Mouse (Mus musculus) liver, embryonic 13.5 days (tissue): Measurements from ENCODE around the gene Pcnx. TPM values are rescaled to one million over a fixed set of nuclear protein-coding genes. Genes with fewer than 3 reads are reported as not detected.

ENCODE experiments used
- ATAC-seq: fragments of 200-750 bp; cut with Nextera tagmentation; 2 replicates; pipeline ENCODE4 v1.8.0; 2017; ENCODE audit warnings: low read depth, mild to moderate bottlenecking, moderate number of reproducible peaks, moderate library complexity
- DNase-seq: peaks from one replicate; pipeline ENCODE4 v3.0.0; 2022
- H3K27ac ChIP-seq: fragments of 300-500 bp; sonication (generic); 2 replicates; pipeline ENCODE4 v1.5.1; 2015; ENCODE audit warnings: moderate library complexity, mild to moderate bottlenecking, inconsistent platforms
- H3K27me3 ChIP-seq: fragments of 300-500 bp; sonication (generic); 2 replicates; pipeline ENCODE4 v1.6.1; 2015; ENCODE audit warnings: mild to moderate bottlenecking, inconsistent platforms
- H3K36me3 ChIP-seq: fragments of 300-500 bp; sonication (generic); 2 replicates; pipeline ENCODE4 v1.6.1; 2015; ENCODE audit warnings: mild to moderate bottlenecking, inconsistent platforms
- H3K4me1 ChIP-seq: fragments of 300-500 bp; sonication (generic); replicated peaks from 2 replicates; pipeline ENCODE4 v1.6.1; 2015; ENCODE audit warnings: inconsistent platforms
- H3K4me2 ChIP-seq: fragments of 300-500 bp; sonication (generic); 2 replicates; pipeline ENCODE4 v1.6.1; 2015; ENCODE audit warnings: inconsistent platforms, mild to moderate bottlenecking, moderate library complexity
- H3K4me3 ChIP-seq: fragments of 300-500 bp; sonication (generic); replicated peaks from 2 replicates; pipeline ENCODE4 v1.5.1; 2015; ENCODE audit warnings: mild to moderate bottlenecking, inconsistent platforms
- H3K9ac ChIP-seq: fragments of 300-500 bp; sonication (generic); 2 replicates; pipeline ENCODE4 v1.6.1; 2015; ENCODE audit warnings: mild to moderate bottlenecking, inconsistent platforms
- H3K9me3 ChIP-seq: fragments of 300-500 bp; sonication (generic); replicated peaks from 2 replicates; pipeline ENCODE4 v1.6.1; 2016; ENCODE audit warnings: inconsistent platforms
- WGBS: fragments of 180-500 bp; shearing (Covaris S2); methylation state at CpG from one replicate; pipeline ENCODE4 v1.1.7; 2015; ENCODE audit not compliant: insufficient replicate concordance; 5-methylcytosine and 5-hydroxymethylcytosine counted together
- polyA plus RNA-seq: library from polyadenylated mRNA; unstranded; fragments of >200 nt; fragmentation: Nextera tagmentation; extraction: Ambion mirVana; gene quantifications from 2 replicates; pipeline ENCODE4 v1.2.1, GENCODE M21; 2015

Pcnx gene
- polyA plus RNA-seq, 1 experiment from 2014 or later, result 1.5 TPM

- Histone ChIP-seq H3K4me1 (no peaks in the 10 kb centered on the region; the same call in 1 of the 2 replicates), H3K9ac (no peak overlapping the region), H3K36me3 (no peaks in the 10 kb centered on the region), H3K4me2 (no peak overlapping the region), H3K27ac (no peak overlapping the region), H3K27me3 (no peaks in the 10 kb centered on the region), H3K9me3 (no peaks in the 10 kb centered on the region), H3K4me3 (no peak overlapping the region)
- DNase-seq (no peak), ATAC-seq (no peak)
- WGBS, result 52% methylated on average over 3 of the region's 3 CpGs
Observed at GRCm38 (mm10) chr12:81869205-81869940, 9.6 kb downstream of the Pcnx start.

GRCm38 (mm10) chr12:81873345-81873744 is 13.5 kb downstream of the Pcnx start:
- H3K36me3 ChIP-seq, result no peaks in the 10 kb centered on the region
- no peak overlapping the region for H3K27ac ChIP-seq
- DNase-seq (no peak), ATAC-seq (no peak)
- WGBS, result 62% methylated on average over 4 of the region's 4 CpGs
- H3K4me1 ChIP-seq, result no peaks in the 10 kb centered on the region; the same call in 1 of the 2 replicates
- H3K4me2 ChIP-seq, result no peak overlapping the region
- H3K4me3 ChIP-seq, result no peak overlapping the region
- H3K9ac ChIP-seq, result no peak overlapping the region
- no peaks in the 10 kb centered on the region for H3K27me3 ChIP-seq
- H3K9me3 ChIP-seq, result no peaks in the 10 kb centered on the region

GRCm38 (mm10) chr12:81880161-81880560 is 20.3 kb downstream of the Pcnx start:
- 79% methylated on average over 3 of the region's 3 CpGs for WGBS
- H3K36me3 ChIP-seq, result no peaks in the 10 kb centered on the region
- no peak for ATAC-seq
- no peak for DNase-seq
- no peak overlapping the region for H3K9ac ChIP-seq
- H3K4me2 ChIP-seq, result no peak overlapping the region
- no peaks in the 10 kb centered on the region for H3K27me3 ChIP-seq
- H3K27ac ChIP-seq, result no peak overlapping the region
- H3K9me3 ChIP-seq, result no peaks in the 10 kb centered on the region
- no peak overlapping the region for H3K4me3 ChIP-seq
- peaks cover 4% of the 10 kb centered on the region; the same call in 1 of the 2 replicates for H3K4me1 ChIP-seq

- WGBS, result 66% methylated on average over 11 of the region's 11 CpGs
- no peaks in the 10 kb centered on the region for H3K9me3 ChIP-seq
- H3K4me1 ChIP-seq, result peaks cover 4% of the 10 kb centered on the region; the same call in 1 of the 2 replicates
- no peak overlapping the region for H3K4me2 ChIP-seq
- no peaks in the 10 kb centered on the region for H3K36me3 ChIP-seq
- H3K4me3 ChIP-seq, result no peak overlapping the region
- no peak overlapping the region for H3K9ac ChIP-seq
- ATAC-seq (no peak), DNase-seq (no peak)
- H3K27me3 ChIP-seq, result no peaks in the 10 kb centered on the region
- H3K27ac ChIP-seq, result no peak overlapping the region
Observed at GRCm38 (mm10) chr12:81883255-81884106, 23.7 kb downstream of the Pcnx start.

- Histone ChIP-seq H3K4me3 (no peak overlapping the region), H3K9me3 (no peaks in the 10 kb centered on the region), H3K27ac (no peak overlapping the region), H3K4me2 (no peak overlapping the region), H3K27me3 (no peaks in the 10 kb centered on the region), H3K9ac (no peak overlapping the region), H3K4me1 (peaks cover 4% of the 10 kb centered on the region; the same call in 1 of the 2 replicates), H3K36me3 (no peaks in the 10 kb centered on the region)
- DNase-seq, result no peak
- WGBS, result 51% methylated on average over 3 of the region's 3 CpGs
- no peak for ATAC-seq
Observed at GRCm38 (mm10) chr12:81884107-81884398, 24.2 kb downstream of the Pcnx start.

GRCm38 (mm10) chr12:81884983-81885382 is 25.2 kb downstream of the Pcnx start:
- ATAC-seq, result no peak
- 55% methylated on average over 5 of the region's 5 CpGs for WGBS
- H3K9me3 ChIP-seq, result no peaks in the 10 kb centered on the region

GRCm38 (mm10) chr12:81885982-81886381 is 26.2 kb downstream of the Pcnx start:
- WGBS, result 43% methylated on average over 4 of the region's 4 CpGs
- ATAC-seq (no peak), DNase-seq (no peak)
- no peaks in the 10 kb centered on the region for H3K9me3 ChIP-seq
- H3K4me1 ChIP-seq, result peaks cover 4% of the 10 kb centered on the region; the same call in 1 of the 2 replicates
- no peak overlapping the region for H3K9ac ChIP-seq
- H3K36me3 ChIP-seq, result no peaks in the 10 kb centered on the region
- no peaks in the 10 kb centered on the region for H3K27me3 ChIP-seq
- no peak overlapping the region for H3K27ac ChIP-seq
- no peak overlapping the region for H3K4me2 ChIP-seq
- no peak overlapping the region for H3K4me3 ChIP-seq

More at GRCm38 (mm10) chr12:81884983-81885382, 25.2 kb downstream of the Pcnx start:
- H3K9ac ChIP-seq, result no peak overlapping the region
- no peaks in the 10 kb centered on the region for H3K36me3 ChIP-seq
- DNase-seq, result no peak
- H3K4me3 ChIP-seq, result no peak overlapping the region
- H3K27me3 ChIP-seq, result no peaks in the 10 kb centered on the region
- H3K4me1 ChIP-seq, result peaks cover 4% of the 10 kb centered on the region; the same call in 1 of the 2 replicates
- H3K27ac ChIP-seq, result no peak overlapping the region
- H3K4me2 ChIP-seq, result no peak overlapping the region

- DNase-seq (no peak), ATAC-seq (no peak)
- H3K9ac ChIP-seq, result no peak overlapping the region
- H3K4me1 ChIP-seq, result no peaks in the 10 kb centered on the region; the same call in 1 of the 2 replicates
- H3K9me3 ChIP-seq, result no peaks in the 10 kb centered on the region
- no peaks in the 10 kb centered on the region for H3K27me3 ChIP-seq
- H3K27ac ChIP-seq, result no peak overlapping the region
- H3K4me2 ChIP-seq, result no peak overlapping the region
- no peak overlapping the region for H3K4me3 ChIP-seq
- H3K36me3 ChIP-seq, result no peaks in the 10 kb centered on the region
- 76% methylated on average over 5 of the region's 5 CpGs for WGBS
Observed at GRCm38 (mm10) chr12:81888954-81889353, 29.1 kb downstream of the Pcnx start.

- H3K36me3 ChIP-seq, result no peaks in the 10 kb centered on the region
- no peak overlapping the region for H3K4me2 ChIP-seq
- no peak overlapping the region for H3K4me3 ChIP-seq
- H3K9ac ChIP-seq, result no peak overlapping the region
- ATAC-seq, result no peak
- no peaks in the 10 kb centered on the region for H3K4me1 ChIP-seq
- H3K27me3 ChIP-seq, result no peaks in the 10 kb centered on the region
- no peaks in the 10 kb centered on the region for H3K9me3 ChIP-seq
- no peak for DNase-seq
- no peak overlapping the region for H3K27ac ChIP-seq
- 62% methylated on average over 1 of the region's 1 CpGs for WGBS
Observed at GRCm38 (mm10) chr12:81891946-81892345, 32.1 kb downstream of the Pcnx start.

- Histone ChIP-seq H3K27me3 (no peaks in the 10 kb centered on the region), H3K36me3 (no peaks in the 10 kb centered on the region), H3K27ac (no peak overlapping the region), H3K4me3 (no peak overlapping the region), H3K4me1 (no peaks in the 10 kb centered on the region), H3K4me2 (no peak overlapping the region), H3K9me3 (no peaks in the 10 kb centered on the region), H3K9ac (no peak overlapping the region)
- ATAC-seq (no peak), DNase-seq (no peak)
- 66% methylated on average over 5 of the region's 5 CpGs for WGBS
Observed at GRCm38 (mm10) chr12:81894311-81894710, 34.5 kb downstream of the Pcnx start.

- H3K9ac ChIP-seq, result no peak overlapping the region
- H3K36me3 ChIP-seq, result no peaks in the 10 kb centered on the region
- DNase-seq (no peak), ATAC-seq (no peak)
- H3K9me3 ChIP-seq, result no peaks in the 10 kb centered on the region
- H3K27me3 ChIP-seq, result no peaks in the 10 kb centered on the region
- H3K4me2 ChIP-seq, result no peak overlapping the region
- H3K4me1 ChIP-seq, result no peaks in the 10 kb centered on the region
- H3K27ac ChIP-seq, result no peak overlapping the region
- H3K4me3 ChIP-seq, result no peak overlapping the region
- WGBS, result 73% methylated on average over 6 of the region's 6 CpGs
Observed at GRCm38 (mm10) chr12:81895986-81896385, 36.2 kb downstream of the Pcnx start.
